Mouse (Mus musculus): Measurements from ENCODE around the gene Prex1.
"Not testable (repeated sequence)": the region's sequence is repeated elsewhere in the genome, so short reads cannot be mapped to it uniquely, and the experiment has no call there.

Prex1 gene

DNA sequence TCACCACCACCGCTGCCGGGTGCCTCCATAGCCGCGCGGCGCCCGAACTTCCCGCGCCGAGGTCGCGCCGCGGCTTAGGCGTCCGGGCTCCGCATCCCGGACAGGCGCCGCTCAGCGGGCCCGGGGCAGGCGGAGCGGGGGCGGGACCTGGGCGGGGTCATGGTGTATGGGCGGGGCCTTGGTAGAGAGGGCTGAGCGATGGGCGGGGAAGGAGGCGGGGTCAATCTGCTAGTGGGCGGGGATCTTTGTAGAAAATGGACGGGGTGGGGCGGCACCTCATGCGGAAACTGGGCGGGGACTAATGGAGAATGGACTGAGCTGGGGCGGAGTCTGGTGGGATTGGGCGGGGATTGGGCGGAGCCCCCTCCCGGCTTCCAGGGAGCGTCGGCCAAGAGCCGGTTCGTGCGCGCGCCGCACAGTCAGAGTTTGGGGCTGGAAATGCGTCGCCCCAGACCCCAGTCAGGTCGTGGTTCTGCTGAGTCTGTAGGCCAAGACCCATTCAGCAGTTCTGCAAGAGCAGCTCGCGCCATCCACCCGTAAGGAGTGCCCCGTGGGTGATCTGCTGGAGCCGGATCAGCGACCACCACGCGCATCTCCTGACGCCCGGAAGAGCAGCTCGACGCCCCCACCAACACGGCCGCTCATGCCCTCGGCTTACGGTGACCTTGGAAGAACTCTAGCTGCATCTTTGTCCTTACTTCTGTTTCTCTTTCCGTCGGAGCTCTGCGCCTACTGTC lies at the start of gene Prex1:
Gene Prex1, minus strand, starts transcription at position 143 of the 737 bp plus-strand sequence.
- peak; percentile 91 to 96 for DNase-seq (ENCODE audit: low spot score in 2 of 2)

DNA sequence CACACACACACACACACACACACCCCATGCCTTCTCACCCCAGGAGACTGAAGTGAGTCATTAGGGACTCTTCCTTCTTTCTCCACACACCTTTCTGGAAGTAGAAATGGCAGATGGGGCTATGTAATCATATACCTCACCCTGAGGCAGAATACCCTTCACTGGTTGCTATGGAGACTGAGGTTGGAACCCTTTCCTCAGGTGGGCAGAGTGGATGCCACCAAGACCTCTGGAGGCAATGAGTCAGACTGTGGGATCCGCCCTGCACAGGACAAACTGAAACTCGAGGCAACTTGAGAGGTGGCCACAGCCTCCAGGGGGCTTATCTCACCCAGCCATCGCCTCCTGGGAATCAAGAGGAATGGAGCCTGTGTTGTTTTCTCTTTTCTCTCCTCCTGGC lies 44.3 kb upstream of the Prex1 start:
- no peak for DNase-seq (ENCODE audit: low spot score in 2 of 2)

DNA sequence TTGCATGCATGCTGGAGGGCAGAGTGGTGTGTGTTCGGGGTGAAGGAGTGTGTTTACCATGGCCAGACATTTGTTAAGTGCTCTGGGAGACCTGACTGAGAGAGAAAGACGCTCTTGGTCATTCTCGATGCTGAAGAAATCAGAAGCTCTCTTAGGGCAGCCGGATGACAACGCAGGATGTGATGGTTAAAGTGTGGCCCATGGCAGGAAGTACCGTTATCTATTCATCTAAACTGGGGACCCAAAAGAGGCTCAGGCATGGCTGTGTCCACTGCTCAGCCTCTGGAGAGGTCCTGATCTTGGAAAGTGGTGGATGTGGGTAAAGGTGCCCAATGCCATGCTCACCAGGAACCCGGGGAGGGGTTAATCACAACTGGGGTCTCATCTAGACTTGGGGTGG lies 41.1 kb upstream of the Prex1 start:
- no peak for DNase-seq (ENCODE audit: low spot score in 2 of 2)

DNA sequence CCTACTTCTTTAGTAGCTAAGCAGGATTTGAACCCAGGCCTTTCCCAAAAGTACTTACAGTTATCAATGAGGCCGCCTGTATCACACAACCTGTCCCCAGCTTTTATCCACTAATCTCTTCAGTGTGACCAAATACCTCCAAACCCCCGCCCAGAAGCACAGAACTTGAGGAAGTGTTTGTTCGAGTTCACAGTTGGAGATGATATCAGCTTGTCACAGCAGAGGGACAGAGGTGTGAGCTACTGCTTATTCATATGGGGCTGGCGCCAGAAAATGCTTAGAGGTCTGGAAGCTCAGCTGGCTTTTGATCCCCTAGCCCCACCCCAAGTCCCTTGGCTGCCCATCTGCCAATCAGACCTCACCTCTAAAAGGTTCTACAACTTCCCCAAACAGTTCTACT lies 40.6 kb upstream of the Prex1 start:
- DNase-seq (ENCODE audit: low spot score in 2 of 2), result no peak

DNA sequence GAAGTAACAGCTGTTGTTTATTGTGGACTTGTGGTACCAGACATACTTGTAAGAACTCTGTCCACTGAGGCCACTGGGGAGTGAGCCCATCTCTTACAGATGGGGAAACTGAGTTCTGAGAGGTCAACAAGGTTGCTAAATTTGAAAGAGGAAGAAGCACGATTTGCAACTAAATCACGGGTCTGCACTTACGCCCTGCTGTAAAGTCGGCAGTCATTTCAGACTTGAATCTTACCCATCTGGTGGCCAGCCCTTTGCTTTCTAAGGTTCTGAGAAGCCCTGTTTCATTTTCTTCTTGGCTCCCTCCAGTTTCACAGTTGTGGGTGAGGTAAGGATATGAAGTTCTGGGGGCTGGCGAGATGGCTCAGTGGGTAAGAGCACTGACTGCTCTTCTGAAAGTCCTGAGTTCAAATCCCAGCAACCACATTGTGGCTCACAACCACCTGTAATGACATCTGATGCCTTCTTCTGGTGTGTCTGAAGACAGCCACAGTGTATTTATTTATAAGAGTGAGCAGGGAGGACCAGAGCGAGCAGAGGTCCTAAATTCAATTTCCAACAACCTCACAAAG lies 37.1 kb upstream of the Prex1 start:
- DNase-seq (ENCODE audit: low spot score in 2 of 2), result no peak

DNA sequence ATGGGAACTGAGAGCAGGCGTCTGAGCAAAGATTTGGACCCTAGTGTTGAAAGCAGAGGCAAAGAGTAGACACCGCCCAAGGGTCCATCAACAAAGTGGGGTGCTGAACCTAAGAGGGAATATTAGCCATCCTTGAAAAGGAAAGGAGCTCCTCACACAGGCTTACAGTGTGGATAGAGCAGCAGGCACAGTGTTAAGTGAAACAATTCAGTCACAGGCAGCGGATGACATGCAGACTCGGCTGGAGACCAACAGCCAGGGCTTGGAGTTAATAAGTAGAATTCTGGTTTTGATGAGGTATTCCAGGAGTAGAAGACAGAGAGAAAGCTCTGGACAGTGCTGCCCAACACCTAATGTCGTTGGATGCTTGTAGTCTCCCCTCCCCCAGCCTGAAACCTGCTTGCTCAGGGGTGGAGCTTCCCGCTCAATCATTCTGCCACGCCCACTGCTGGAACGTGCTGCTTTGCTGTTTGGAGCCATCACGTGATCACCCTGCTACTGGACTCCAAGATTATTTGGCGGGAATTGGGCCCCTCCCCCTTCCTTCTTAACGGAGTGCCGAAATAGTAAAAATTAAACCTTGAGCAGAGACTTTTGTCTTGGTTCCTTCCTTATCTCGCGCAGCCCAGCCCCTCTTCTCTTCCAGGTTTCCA lies 32.8 kb upstream of the Prex1 start:
- peak; percentile 24 to 34 for DNase-seq (ENCODE audit: low spot score in 2 of 2)

DNA sequence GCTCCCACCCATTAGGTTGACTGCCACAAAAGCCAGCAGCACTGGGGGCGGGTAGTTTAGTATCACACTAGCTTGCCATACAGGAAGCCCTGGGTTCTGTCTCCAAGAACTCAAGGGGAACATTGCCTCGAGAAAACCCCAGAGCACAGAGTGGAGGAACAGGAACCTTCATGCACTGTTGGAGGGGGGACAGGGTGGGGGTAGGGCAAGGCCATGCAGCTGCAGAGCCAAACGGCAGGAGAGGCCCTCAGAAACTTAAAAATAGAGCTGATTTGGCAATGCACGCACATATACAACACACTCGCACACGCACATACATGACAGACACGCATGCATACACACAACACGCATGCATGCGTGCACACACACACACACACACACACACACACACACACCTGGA lies 32.2 kb upstream of the Prex1 start:
- peak in 1 of 2 experiments; percentile 23 for DNase-seq (ENCODE audit: low spot score in 2 of 2)

DNA sequence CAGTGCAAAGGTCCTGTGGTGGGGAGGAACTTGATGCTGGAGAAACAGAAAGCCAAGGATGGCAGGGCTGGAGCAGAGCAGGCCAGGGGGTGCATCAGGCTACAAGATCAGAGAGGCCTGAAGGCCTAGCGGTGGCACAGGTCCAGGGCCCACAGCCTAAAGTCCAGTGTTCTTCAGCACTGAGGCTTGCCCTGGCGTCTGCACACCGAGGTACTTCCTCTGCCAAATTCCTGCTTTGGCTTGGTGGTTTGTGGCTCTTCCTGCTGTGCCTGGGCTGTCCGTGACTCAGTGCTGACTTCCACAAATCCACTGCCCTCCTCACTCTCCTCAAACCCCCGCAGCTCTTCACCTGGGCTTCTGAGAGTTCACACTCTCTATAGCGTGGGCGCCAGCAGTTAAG lies 30.8 kb upstream of the Prex1 start:
- DNase-seq (ENCODE audit: low spot score in 2 of 2), result peak in 1 of 2 experiments; percentile 23

DNA sequence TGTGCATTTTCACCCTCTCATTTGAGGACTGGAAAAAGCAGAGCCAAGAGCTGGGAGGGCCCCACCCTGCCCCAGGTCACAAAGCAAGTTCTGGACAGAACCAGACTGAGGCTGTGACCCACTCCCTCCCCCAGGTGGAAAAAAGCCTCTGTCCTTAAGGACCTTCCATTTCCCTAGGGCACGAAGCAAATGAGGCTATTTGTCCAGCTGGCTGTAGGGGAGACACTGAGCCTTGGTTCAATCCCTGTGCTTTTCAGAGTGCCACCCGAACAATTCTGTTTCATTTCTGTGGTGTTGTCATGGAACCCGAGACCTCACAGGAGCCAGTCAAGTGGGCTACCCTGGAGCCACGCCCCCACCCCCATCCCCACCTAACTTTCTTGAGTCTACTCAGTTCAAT lies 29.9 kb upstream of the Prex1 start:
- no peak for DNase-seq (ENCODE audit: low spot score in 2 of 2)

DNA sequence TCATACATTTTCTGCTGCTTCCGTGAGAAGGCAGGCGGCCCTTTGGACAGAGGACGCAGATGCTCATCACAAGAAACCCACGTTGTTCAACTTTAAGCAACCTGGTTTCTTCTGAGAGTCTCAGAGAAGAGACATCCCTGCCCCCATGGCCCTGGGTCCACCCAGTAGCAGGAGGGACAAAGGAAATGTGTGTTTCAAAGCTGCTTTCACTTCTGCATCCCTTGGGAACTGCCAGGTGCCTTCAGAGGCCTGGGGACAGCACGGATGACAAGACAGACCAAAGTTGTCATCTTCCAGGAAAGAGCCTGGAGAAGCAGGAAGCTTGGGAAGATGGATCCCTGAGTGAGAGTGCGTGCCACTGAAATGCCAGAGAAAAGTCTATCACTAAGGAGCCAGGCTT lies 27.8 kb upstream of the Prex1 start:
- DNase-seq (ENCODE audit: low spot score in 2 of 2), result no peak

DNA sequence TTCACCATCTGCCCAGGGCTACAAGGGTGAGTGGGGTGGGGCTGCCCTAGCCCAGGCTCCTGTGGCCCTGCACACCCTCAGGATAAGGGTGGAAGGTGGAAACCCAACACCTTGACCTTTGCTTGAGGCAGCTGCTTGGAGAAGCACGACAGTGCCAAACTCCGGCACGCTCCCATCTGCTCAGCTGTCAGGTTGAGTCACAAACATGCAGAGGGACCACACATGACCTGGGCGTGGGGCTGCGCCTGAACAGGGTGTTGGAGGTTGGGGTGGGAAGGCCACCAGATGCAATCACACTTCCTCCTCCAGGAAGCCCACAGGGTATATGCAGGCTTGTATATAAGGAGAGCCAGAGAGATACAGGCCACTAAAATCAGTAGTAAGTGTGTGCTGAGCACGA lies 26.8 kb upstream of the Prex1 start:
- DNase-seq (ENCODE audit: low spot score in 2 of 2), result no peak

DNA sequence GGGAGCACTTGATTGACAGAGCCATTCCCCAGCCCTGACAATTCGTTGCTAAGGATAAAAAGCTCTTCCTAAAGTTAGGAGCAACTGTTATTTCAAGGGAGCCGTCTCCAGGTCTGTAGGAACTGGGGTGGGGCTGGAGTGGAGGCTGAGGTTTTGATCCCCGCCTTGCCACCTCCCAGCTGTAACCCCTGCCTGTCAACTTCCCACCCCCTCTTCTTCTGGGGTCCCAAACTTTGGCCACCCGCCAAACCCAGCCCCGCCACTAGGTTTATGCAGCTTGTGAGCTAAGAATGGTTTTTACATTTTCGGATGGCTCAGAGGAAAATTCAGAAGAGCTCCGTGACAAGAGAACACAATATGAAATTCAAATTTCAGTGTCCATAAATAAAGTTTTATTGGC lies 23.7 kb upstream of the Prex1 start:
- DNase-seq (ENCODE audit: low spot score in 2 of 2), result no peak

DNA sequence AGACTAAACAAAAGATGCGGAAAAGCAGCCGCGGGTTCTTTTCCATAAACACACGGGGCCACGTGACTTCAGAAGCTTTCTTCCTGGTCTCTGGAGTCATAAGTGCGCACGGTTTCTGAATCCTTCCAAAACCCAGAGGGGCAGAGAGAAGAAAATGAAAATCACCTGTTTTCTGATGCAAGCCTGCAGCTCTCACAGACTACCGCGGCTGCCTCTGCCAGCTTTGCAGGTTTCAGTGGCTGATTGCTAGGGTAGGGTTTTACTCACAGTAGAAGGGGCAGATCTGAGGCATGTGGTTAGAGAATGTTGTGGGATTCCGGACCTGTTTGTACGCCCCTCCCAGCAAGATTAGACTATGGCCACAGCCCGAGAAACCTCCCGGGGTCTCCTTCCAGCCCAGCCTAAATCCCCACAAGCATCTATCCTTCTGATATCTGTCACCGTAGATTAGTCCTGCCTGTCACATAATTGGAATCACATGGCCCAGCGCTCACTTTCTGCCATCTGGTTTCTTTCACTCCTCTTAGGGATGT lies 21.9 kb upstream of the Prex1 start:
- no peak for DNase-seq (ENCODE audit: low spot score in 2 of 2)

DNA sequence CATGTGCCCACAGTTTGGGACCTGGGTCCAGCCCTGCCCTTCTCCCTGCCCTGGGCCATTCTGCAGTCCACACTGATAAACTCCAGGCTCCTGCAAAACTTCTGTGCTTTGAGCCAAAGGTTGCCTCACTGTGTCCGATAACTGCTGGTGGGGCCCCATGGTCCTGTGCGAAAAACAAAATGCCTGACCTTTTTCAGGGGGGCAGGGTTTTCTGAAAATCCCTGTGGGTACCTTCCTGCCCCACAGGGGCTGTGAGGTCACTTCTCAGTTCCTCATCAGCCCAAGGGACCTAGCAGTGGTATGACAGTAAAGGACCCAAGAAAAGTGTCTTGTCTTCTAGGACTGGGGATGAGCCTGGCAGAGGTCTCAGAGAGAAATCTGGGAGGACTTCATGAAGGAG lies 19.2 kb upstream of the Prex1 start:
- no peak for DNase-seq (ENCODE audit: low spot score in 2 of 2)

DNA sequence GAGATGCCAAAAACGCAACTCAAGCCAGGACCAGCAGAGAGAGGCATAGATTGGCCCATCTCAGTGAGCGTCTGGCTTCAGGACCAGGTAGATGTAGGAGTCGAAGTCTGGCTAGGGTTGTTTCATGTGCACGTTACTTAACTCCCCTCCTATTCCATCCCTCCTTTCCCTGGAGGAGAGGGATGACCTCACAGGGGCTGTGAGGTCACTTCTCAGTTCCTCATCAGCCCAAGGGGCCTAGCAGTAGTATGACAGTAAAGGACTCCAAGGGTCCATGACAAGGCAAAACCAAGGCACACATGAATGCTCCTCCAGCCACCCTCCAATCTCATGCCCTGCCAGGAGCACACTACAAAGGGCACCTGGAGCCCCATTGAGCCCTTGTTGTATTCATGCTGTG lies 18.5 kb upstream of the Prex1 start:
- DNase-seq (ENCODE audit: low spot score in 2 of 2), result no peak

DNA sequence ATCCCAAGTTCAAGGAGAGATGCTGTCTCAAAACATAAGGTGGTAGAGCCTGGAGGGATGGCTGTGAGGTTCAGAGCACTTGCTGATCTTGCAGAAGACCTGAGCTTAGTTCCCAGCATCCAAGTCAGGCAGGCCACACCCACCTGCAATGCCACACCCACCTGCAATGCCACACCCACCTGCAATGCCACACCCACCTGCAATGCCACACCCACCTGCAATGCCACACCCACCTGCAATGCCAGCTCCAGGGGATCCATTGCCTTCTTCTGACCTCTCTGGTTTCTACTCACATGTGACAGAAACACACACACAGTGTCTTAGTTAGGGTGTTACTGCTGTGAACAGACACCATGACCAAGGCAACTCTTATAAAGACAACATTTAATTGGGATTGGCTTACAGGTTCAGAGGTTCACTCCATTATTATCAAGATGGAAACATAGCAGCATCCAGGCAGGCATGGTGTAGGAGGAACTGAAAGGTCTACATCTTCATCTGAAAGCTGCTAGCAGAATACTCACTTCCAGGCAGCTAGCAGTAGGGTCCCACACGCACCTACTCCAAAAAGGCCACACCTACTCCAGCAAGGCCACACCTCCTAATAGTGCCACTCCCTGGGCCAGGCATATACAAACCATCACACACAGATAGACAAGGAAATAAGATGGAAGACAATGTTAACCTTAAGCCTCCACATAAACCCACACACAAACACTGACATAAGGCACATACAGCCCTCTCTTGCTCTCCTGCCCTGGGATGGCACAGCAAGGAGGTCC lies 17.7 kb upstream of the Prex1 start:
- DNase-seq (ENCODE audit: low spot score in 2 of 2), result not testable (repeated sequence)

DNA sequence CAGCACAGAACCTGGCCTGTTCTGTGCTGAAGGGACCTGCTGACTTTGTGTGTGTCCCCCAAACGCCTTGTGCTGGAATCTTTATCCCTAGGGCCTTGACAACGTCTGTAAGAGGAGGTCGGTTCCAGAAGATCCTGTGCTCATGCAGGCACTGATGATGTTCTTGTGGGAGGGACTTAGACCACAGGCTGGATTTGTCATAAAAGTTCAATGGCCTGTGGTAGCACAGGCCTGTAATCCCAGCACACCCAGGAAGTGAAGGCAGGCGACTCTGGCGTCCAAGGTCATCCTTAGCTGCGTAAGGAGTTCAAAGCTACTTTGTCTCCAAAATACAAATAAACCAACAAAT lies 16.9 kb upstream of the Prex1 start:
- no peak for DNase-seq (ENCODE audit: low spot score in 2 of 2)

DNA sequence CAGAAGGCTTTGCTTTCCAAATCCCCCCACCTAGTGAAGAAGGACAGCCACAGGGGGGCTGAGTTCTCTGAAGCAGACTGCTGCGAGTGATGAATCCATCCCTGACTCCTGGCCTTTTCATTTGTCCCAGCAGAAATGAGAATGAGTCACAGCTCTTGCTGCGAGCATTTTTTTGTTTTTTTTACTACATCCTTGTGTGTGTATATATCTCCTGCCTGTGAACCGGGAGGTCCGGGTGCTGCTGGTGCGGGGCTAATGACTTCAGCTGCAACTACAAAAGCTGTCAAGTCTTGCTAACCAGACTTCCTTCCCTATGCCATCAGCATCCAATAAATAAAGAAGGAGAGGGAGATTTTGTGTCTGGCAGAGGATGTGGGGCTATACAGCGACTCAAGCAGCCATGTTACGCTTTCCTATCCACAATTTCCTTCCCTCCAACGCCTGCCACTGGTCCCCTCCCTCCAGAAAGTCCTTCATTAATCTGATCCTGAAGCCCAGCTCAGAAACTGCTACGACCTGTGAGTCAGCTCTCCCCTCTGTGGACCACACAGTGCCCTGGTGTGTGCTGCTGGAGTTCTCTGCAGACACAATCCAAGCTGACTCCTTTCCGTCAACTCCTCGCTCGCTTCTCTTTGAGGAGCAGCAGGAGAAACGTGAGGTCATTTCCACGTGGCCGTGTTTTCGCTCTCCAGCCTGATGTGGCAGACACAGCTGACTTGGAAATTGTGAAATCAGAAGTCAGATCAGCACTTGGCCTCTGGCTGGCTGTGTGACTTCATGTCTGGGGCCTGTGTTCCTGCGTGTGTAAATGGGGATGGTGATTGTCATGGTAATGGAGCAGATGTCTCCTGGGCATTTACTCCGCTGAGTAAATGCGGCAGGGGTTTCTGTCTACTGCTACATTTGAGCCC lies 16.3 kb upstream of the Prex1 start:
- DNase-seq (ENCODE audit: low spot score in 2 of 2), result peak; percentile 84 to 85

DNA sequence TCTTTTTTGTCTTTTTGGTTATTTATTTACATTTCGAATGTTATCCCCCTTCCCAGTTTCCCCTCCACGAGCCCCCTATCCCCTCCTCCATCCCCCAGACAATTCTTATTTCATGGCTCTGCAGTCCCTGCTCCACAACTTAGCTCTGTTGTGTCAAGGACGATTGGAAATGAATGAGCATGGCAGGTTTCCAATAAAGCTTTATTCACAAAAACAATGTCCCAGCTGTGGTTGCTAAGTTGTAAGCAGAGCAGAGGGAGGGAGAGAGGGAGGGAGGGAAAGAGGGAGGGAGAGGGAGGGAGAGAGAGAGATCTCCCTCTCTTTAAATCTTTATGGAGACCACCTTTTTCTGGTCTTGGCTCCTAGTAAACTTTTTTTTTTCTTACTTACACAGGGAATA lies 15.4 kb upstream of the Prex1 start:
- no peak for DNase-seq (ENCODE audit: low spot score in 2 of 2)

DNA sequence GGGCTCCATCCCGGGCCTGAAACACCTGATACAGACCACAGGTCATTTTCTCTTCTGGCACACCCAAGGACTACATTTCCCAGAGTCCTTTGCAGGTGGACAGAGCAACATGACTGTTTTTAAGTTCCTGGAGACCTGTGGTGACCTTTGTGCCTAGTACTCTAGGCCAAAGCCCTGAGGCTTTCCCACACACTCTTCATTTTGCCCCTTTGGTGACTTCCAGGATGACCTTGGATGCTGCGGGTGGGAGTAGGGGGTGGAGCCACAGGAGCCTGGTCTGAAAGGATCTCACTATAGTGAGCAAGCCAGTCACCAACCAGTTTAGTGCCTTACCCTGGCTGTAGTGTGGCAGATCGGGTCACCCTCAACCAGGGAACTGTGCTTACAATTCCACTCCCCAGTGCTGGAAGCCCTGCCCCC lies 14.6 kb upstream of the Prex1 start:
- DNase-seq (ENCODE audit: low spot score in 2 of 2), result no peak

DNA sequence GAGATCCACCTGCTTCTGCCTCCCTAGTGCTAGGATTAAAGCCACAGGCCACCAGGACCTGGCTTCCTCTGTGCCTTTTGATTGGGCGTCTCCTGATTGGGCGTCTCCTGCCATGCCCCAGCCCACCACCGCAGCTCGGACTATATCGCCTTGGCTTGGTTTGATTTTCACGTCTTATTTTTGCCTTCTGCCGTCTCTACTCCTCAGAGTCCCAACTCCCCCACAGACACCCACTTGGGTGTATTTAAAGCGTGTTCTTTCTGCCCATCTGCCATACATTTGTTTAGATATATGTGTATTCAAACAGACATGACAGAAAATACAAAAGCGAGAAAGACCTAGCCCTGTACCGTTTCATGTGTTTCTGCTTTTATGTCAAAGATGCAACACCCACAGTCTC lies 14.2 kb upstream of the Prex1 start:
- no peak for DNase-seq (ENCODE audit: low spot score in 2 of 2)
